Mouse (Mus musculus): Measurements from ENCODE around the gene Nop56. TPM values are rescaled to one million over a fixed set of nuclear protein-coding genes. Genes with fewer than 3 reads are reported as not detected.
A peak's percentile ranks its signal among the peaks of the same experiment; 100 is the strongest.

Nop56 gene
- polyA plus RNA-seq, 1 experiment from 2014 or later = 297 TPM

DNA sequence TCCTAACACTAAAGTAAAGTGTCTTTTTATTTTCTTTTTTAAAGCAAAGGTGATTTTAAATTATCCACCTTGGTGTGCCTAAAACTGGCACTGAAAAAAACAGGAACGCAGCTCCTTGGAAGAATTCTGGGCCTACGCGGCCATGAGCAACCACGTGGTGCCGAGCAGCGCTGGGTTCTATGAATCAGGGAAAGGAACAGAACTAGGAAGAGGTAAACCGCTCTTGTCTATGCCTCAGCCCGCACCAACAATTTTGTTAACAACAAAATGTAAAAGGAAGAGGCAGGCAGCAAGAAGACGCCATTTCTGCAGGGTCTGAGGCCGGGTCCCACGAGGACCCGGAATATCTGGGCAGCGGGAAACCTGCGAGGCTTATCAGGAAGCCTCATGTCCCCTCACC is 498 bp upstream of the Nop56 start:
- H3K27ac ChIP-seq (ENCODE audit: low read length) = peak overlapping the region; percentile 90
- peak; percentile 26 for ATAC-seq

DNA sequence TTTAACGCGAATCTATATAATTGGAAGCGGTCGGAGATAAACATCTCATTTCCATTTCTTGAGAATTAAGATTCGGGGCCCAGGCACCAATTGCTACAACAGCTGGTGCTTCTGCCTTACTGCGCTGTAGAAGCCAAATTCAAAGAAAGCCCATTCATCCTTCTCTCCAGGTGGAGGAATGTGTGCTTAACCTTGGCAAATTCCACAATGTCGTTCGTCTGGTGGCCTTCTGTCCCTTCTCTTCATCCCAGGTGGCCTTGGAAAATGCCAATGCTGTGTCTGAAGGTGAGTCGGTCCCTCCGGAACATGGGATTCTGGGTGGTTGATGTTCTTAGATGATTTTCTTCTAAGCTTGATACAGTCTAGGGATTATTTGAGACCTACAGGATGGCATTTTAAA is 632 bp downstream of the Nop56 start:
- Histone ChIP-seq H3K27me3 (replicated peaks; ENCODE audit: control insufficient read depth, insufficient read depth, low read length) (no peaks in the 10 kb centered on the region), H3K4me2 (ENCODE audit: low read length) (peak overlapping the region; percentile 83), H3K9me3 (ENCODE audit: control insufficient read depth, low read length) (no peaks in the 10 kb centered on the region), H3K27ac (ENCODE audit: low read length) (peak overlapping the region; percentile 96), H3K36me3 (ENCODE audit: control insufficient read depth, insufficient read depth) (peaks cover 32% of the 10 kb centered on the region), H3K9ac (replicated peaks; ENCODE audit: low read depth, low read length) (peak overlapping the region; percentile 92), H3K4me3 (replicated peaks; ENCODE audit: low read length) (peak overlapping the region; percentile 99), H3K4me1 (replicated peaks; ENCODE audit: control insufficient read depth, insufficient read depth, low read length) (peaks cover 23% of the 10 kb centered on the region)
- 0% methylated on average over 10 of the region's 10 CpGs for WGBS
- ATAC-seq = no peak

More for the DNA sequence above, 498 bp upstream of the Nop56 start:
- Histone ChIP-seq H3K4me2 (ENCODE audit: low read length) (peak overlapping the region; percentile 84), H3K36me3 (ENCODE audit: control insufficient read depth, insufficient read depth) (peaks cover 25% of the 10 kb centered on the region), H3K9ac (replicated peaks; ENCODE audit: low read depth, low read length) (peak overlapping the region; percentile 90), H3K4me3 (replicated peaks; ENCODE audit: low read length) (peak overlapping the region; percentile 99), H3K9me3 (ENCODE audit: control insufficient read depth, low read length) (no peaks in the 10 kb centered on the region), H3K27me3 (replicated peaks; ENCODE audit: control insufficient read depth, insufficient read depth, low read length) (no peaks in the 10 kb centered on the region), H3K4me1 (replicated peaks; ENCODE audit: control insufficient read depth, insufficient read depth, low read length) (peaks cover 23% of the 10 kb centered on the region)
- WGBS = under 1% methylated on average over 14 of the region's 14 CpGs

DNA sequence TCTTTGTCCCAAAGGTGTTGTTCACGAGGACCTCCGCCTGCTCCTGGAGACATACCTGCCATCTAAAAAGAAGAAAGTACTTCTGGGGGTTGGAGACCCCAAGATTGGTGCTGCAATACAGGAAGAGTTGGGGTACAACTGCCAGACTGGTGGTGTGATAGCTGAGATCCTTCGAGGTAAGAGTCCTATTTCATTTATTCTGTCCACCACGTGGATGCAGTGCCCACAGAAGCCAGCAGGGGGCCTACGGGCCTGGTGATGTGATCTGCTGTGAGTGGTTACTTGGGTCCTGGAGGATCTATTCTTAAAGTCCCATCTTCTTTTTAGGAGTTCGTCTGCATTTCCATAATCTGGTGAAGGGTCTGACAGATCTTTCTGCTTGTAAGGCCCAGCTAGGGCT is 1.4 kb downstream of the Nop56 start:
- Histone ChIP-seq H3K4me1 (replicated peaks; ENCODE audit: control insufficient read depth, insufficient read depth, low read length) (peaks cover 23% of the 10 kb centered on the region), H3K27ac (ENCODE audit: low read length) (no peak overlapping the region), H3K4me2 (ENCODE audit: low read length) (peak overlapping the region; percentile 83), H3K27me3 (replicated peaks; ENCODE audit: control insufficient read depth, insufficient read depth, low read length) (no peaks in the 10 kb centered on the region), H3K4me3 (replicated peaks; ENCODE audit: low read length) (peak overlapping the region; percentile 99), H3K9ac (replicated peaks; ENCODE audit: low read depth, low read length) (no peak overlapping the region), H3K36me3 (ENCODE audit: control insufficient read depth, insufficient read depth) (peaks cover 37% of the 10 kb centered on the region), H3K9me3 (ENCODE audit: control insufficient read depth, low read length) (no peaks in the 10 kb centered on the region)
- ATAC-seq = no peak
- 39% methylated on average over 6 of the region's 6 CpGs for WGBS

- no peak for ATAC-seq
- WGBS = 38% methylated on average over 8 of the region's 8 CpGs
- H3K27me3 ChIP-seq (replicated peaks; ENCODE audit: control insufficient read depth, insufficient read depth, low read length) = no peaks in the 10 kb centered on the region
- no peak overlapping the region for H3K9ac ChIP-seq (replicated peaks; ENCODE audit: low read depth, low read length)
- H3K27ac ChIP-seq (ENCODE audit: low read length) = no peak overlapping the region
- peaks cover 42% of the 10 kb centered on the region for H3K36me3 ChIP-seq (ENCODE audit: control insufficient read depth, insufficient read depth)
- no peak overlapping the region for H3K4me2 ChIP-seq (ENCODE audit: low read length)
- H3K4me3 ChIP-seq (replicated peaks; ENCODE audit: low read length) = no peak overlapping the region
- H3K9me3 ChIP-seq (ENCODE audit: control insufficient read depth, low read length) = no peaks in the 10 kb centered on the region
- H3K4me1 ChIP-seq (replicated peaks; ENCODE audit: control insufficient read depth, insufficient read depth, low read length) = peaks cover 30% of the 10 kb centered on the region
Measured at GRCm38 (mm10) chr2:130279600-130280091, 5.4 kb downstream of the Nop56 start.

DNA sequence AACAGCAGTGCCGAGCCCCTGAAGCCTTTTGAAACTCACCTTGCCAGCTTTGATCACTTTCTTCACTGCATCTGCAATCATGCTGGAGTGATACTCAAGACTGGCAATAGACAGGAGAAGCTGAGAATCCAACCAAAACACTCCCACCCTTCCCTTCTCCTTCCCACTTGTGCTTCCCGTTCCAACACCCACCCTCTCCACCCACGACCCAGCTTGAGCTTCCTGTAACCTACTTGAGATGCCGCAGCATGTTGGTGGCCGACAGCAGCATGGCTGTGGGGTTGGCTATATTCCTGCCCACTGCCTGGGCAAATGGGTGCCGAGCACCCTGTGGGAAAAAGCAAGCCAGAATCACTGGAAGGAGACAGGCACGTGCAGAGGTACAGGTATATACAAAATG is 6.0 kb downstream of the Nop56 start:
- Histone ChIP-seq H3K36me3 (ENCODE audit: control insufficient read depth, insufficient read depth) (peaks cover 42% of the 10 kb centered on the region), H3K27ac (ENCODE audit: low read length) (no peak overlapping the region)
- ATAC-seq = no peak

DNA sequence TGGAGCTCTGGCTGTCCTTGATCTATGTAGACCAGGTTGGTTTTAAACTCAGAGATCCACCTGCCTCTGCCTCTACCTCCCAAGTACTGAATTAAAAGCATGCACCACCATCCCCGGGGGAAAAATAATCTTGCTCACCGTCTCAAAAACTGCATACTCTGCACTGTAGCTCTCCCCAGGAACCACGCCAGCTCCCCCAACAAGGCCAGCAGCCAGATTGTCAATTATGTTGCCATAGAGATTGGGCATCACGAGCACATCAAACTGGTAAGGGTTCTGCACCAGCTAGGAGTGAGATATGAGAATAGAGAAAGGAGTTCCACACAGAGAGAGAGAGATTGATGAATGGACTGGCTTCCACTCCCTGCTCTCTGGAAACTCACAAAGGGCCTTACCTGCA is 6.6 kb downstream of the Nop56 start:
- peaks cover 25% of the 10 kb centered on the region for H3K4me1 ChIP-seq (replicated peaks; ENCODE audit: control insufficient read depth, insufficient read depth, low read length)
- H3K9ac ChIP-seq (replicated peaks; ENCODE audit: low read depth, low read length) = no peak overlapping the region
- no peak overlapping the region for H3K27ac ChIP-seq (ENCODE audit: low read length)
- H3K9me3 ChIP-seq (ENCODE audit: control insufficient read depth, low read length) = no peaks in the 10 kb centered on the region
- H3K4me3 ChIP-seq (replicated peaks; ENCODE audit: low read length) = no peak overlapping the region
- peaks cover 39% of the 10 kb centered on the region for H3K36me3 ChIP-seq (ENCODE audit: control insufficient read depth, insufficient read depth)
- H3K4me2 ChIP-seq (ENCODE audit: low read length) = no peak overlapping the region
- no peak for ATAC-seq
- H3K27me3 ChIP-seq (replicated peaks; ENCODE audit: control insufficient read depth, insufficient read depth, low read length) = no peaks in the 10 kb centered on the region
- 48% methylated on average over 4 of the region's 4 CpGs for WGBS

More for the DNA sequence above, 6.0 kb downstream of the Nop56 start:
- H3K9me3 ChIP-seq (ENCODE audit: control insufficient read depth, low read length) = no peaks in the 10 kb centered on the region
- peaks cover 31% of the 10 kb centered on the region for H3K4me1 ChIP-seq (replicated peaks; ENCODE audit: control insufficient read depth, insufficient read depth, low read length)
- no peak overlapping the region for H3K4me3 ChIP-seq (replicated peaks; ENCODE audit: low read length)
- 62% methylated on average over 7 of the region's 7 CpGs for WGBS
- no peak overlapping the region for H3K9ac ChIP-seq (replicated peaks; ENCODE audit: low read depth, low read length)
- no peaks in the 10 kb centered on the region for H3K27me3 ChIP-seq (replicated peaks; ENCODE audit: control insufficient read depth, insufficient read depth, low read length)
- H3K4me2 ChIP-seq (ENCODE audit: low read length) = no peak overlapping the region

DNA sequence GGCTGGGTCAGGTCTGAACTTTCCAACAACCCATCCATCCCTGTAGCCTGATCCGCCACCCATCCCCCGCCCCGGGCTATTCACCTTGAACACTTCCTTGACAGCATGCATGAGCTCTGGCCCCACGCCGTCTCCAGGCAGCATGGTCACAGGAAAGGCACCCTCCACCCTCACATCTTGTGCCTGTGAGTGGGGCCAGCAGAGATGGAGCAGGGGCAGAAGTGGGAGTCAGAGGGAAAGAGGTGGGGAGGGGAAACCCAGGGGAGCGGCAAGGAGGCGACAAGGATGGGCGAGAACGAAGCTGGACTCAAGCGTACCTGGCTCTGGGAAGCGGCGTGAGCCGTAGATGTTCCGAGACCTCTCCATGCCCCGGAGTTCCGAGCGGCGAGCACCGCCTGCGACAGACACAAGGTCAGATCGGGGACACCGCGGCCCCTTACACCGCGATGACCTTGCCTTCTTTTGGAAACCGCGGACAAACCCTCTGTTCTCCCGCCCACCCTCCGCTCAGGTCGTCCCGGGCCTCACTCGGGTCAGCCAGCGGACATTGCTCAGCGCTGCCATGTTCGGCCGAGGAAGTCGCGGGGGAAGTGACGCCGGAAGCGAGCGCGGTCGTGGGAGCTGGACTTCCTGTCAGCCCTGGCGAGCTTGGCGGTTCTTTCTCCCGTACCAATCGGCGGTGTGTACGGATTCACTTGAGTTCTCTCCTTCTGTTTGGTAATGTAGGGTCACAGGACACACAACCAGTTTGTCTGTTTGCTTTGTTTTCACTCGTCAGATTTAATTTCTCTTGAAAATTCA is 9.8 kb downstream of the Nop56 start, which contains the start of gene Idh3b:
Gene Idh3b, minus strand, starts transcription at position 694 of the 801 bp plus-strand sequence.
- Histone ChIP-seq H3K4me2 (ENCODE audit: low read length) (peak within 1 kb of the TSS; percentile 98), H3K4me3 (replicated peaks; ENCODE audit: low read length) (peak within 1 kb of the TSS; percentile 66), H3K4me1 (replicated peaks; ENCODE audit: control insufficient read depth, insufficient read depth, low read length) (peaks cover 15% of the 10 kb centered on the region), H3K27ac (ENCODE audit: low read length) (no peak within 1 kb of the TSS), H3K27me3 (replicated peaks; ENCODE audit: control insufficient read depth, insufficient read depth, low read length) (no peaks in the 10 kb centered on the region), H3K9ac (replicated peaks; ENCODE audit: low read depth, low read length) (peak within 1 kb of the TSS; percentile 75), H3K36me3 (ENCODE audit: control insufficient read depth, insufficient read depth) (peaks cover 17% of the 10 kb centered on the region), H3K9me3 (ENCODE audit: control insufficient read depth, low read length) (no peaks in the 10 kb centered on the region)
- under 1% methylated on average over 47 of the region's 51 CpGs for WGBS
- ATAC-seq = peak; percentile 92

DNA sequence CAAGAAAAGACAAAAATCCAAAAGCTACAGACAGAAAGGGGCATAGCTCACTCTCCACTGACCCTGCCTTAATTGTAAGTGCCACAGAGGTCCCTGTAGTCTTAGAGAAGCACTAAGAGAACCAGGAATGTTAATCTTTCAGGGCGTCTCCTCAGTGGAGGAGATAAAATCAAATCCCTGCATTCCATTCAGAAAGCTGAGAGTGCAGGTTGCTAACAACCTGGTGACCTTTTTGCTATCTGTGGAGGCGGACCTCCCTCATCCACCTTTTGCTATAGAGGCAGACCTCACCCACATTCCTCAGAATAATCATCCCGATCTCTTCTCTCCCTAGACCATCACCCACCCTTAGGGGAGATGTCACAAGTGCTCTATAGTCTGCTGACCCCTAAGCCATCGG is 14.9 kb downstream of the Nop56 start:
- Histone ChIP-seq H3K27ac (ENCODE audit: low read length) (no peak overlapping the region), H3K4me3 (replicated peaks; ENCODE audit: low read length) (no peak overlapping the region), H3K9ac (replicated peaks; ENCODE audit: low read depth, low read length) (no peak overlapping the region), H3K27me3 (replicated peaks; ENCODE audit: control insufficient read depth, insufficient read depth, low read length) (no peaks in the 10 kb centered on the region), H3K9me3 (ENCODE audit: control insufficient read depth, low read length) (no peaks in the 10 kb centered on the region), H3K36me3 (ENCODE audit: control insufficient read depth, insufficient read depth) (no peaks in the 10 kb centered on the region), H3K4me1 (replicated peaks; ENCODE audit: control insufficient read depth, insufficient read depth, low read length) (peaks cover 4% of the 10 kb centered on the region), H3K4me2 (ENCODE audit: low read length) (no peak overlapping the region)
- 71% methylated on average over 4 of the region's 4 CpGs for WGBS
- no peak for ATAC-seq

GRCm38 (mm10) chr2:130291434-130291833 is 17.2 kb downstream of the Nop56 start:
- Histone ChIP-seq H3K27ac (ENCODE audit: low read length) (no peak overlapping the region), H3K4me2 (ENCODE audit: low read length) (no peak overlapping the region), H3K9me3 (ENCODE audit: control insufficient read depth, low read length) (no peaks in the 10 kb centered on the region), H3K36me3 (ENCODE audit: control insufficient read depth, insufficient read depth) (no peaks in the 10 kb centered on the region), H3K9ac (replicated peaks; ENCODE audit: low read depth, low read length) (no peak overlapping the region), H3K27me3 (replicated peaks; ENCODE audit: control insufficient read depth, insufficient read depth, low read length) (no peaks in the 10 kb centered on the region), H3K4me3 (replicated peaks; ENCODE audit: low read length) (no peak overlapping the region), H3K4me1 (replicated peaks; ENCODE audit: control insufficient read depth, insufficient read depth, low read length) (peaks cover 10% of the 10 kb centered on the region)
- WGBS = 14% methylated on average over 8 of the region's 8 CpGs
- peak; percentile 49; the same call in 1 of the 2 replicates for ATAC-seq

Data from forebrain, embryonic 16.5 days (tissue).